Mouse (Mus musculus): ENCODE results near the gene Nuak2.

GRCm38 (mm10) chr1:132342518-132342917 lies 26.6 kb downstream of the Nuak2 start:
- TF ChIP-seq CTCF (IDR thresholded peaks at IDR 0.05; ENCODE audit: borderline replicate concordance, extremely low read depth, insufficient read depth, insufficient read length) (no peak), POLR2A (IDR thresholded peaks at IDR 0.05; ENCODE audit: borderline replicate concordance, extremely low read depth, insufficient read depth, insufficient read length, poor library complexity, severe bottlenecking) (no peak)

Data from brain, embryonic 14.5 days (tissue).